Mouse (Mus musculus): ENCODE data around the gene Slfn5. TPM values are rescaled to one million over a fixed set of nuclear protein-coding genes. Genes with fewer than 3 reads are reported as not detected.
A peak's percentile ranks its signal among the peaks of the same experiment; 100 is the strongest.
"Not testable (repeated sequence)": the region's sequence is repeated elsewhere in the genome, so short reads cannot be mapped to it uniquely, and the experiment has no call there.

Gene Slfn5
- polyA plus RNA-seq, 1 experiment from 2014 or later: 1.0 TPM

DNA sequence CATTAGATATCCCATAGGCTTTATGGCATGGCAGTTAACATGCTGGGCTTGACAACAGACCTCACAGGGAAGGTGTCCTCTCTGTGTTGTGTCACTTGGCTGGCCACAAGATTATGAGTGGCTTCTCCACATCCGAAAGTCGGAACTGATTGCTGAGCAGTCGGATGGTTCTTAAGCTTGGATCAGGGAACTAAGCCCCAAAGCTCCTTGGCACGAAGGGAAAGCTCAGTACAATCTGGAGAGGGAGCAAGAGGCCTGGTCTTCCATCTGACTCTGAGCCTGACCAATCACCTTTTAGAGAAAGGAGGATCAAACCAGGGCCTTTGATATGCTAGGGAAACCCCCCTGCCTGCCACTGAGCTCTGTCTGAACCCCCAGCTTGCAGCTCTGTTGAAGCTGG, 29.5 kb upstream of the Slfn5 start:
- peaks cover 30% of the 10 kb centered on the region for H3K27me3 ChIP-seq
- no peaks in the 10 kb centered on the region for H3K36me3 ChIP-seq
- no peak for ATAC-seq (ENCODE audit: low read depth)
- H3K4me1 ChIP-seq (replicated peaks): no peaks in the 10 kb centered on the region
- WGBS: 67% methylated on average over 4 of the region's 4 CpGs
- no peak overlapping the region for H3K4me2 ChIP-seq
- H3K9me3 ChIP-seq: no peaks in the 10 kb centered on the region
- H3K4me3 ChIP-seq: no peak overlapping the region
- no peak overlapping the region for H3K27ac ChIP-seq (replicated peaks)
- no peak overlapping the region for H3K9ac ChIP-seq

DNA sequence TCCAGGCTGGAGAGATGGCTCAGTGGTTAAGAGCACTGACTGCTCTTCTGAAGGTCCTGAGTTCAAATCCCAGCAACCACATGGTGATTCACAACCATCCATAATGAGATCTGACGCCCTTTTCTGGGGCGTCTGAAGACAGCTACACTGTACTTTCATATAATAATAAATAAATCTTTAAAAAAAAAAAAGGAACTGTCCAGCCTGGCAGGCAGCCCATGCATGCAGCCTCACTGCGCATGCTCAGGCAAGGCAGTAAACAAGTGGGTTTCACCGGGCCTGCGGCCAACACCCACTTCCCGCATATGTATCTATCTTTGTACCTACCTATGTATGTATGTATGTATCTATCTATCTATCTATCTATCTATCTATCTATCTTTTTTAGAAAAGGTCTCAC, 27.2 kb upstream of the Slfn5 start:
- not testable (repeated sequence) for H3K4me1 ChIP-seq (replicated peaks); H3K27ac ChIP-seq (replicated peaks); H3K9me3 ChIP-seq; H3K9ac ChIP-seq; H3K4me3 ChIP-seq; ATAC-seq (ENCODE audit: low read depth); H3K4me2 ChIP-seq; H3K36me3 ChIP-seq
- H3K27me3 ChIP-seq: peaks cover 48% of the 10 kb centered on the region
- 91% methylated on average over 6 of the region's 6 CpGs for WGBS

DNA sequence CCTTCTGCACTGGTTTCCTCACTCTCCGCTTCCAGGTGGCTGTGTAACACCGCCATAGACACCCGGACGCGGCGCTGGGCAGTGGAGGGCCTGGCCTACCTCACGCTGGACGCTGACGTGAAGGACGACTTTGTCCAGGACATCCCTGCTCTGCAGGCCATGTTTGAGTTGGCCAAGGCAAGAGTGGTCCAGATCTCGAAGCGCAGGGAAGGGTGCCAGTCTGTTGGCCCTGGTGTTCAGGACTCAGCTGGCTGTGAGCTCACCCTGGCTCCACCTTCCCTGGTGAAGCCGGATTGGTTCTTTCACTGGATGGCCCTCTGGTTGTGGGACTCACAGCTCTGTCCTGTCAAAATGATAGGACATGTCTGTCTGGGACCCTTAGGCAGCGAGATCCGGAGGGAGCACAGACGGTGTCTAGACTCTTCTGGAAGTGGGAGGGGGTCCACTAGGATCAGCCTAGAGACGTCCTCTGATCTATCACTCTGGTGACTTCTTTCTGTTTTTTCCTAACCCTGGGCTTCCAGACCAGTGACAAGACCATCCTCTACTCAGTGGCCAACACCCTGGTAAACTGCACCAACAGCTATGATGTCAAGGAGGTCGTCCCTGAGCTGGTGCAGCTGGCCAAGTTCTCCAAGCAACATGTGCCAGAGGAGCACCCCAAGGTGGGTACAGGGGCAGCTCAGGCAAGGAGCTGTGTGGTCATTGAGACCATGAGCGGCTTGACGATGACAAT, 22.1 kb upstream of the Slfn5 start:
- Histone ChIP-seq H3K9me3 (no peaks in the 10 kb centered on the region), H3K4me1 (replicated peaks) (peaks cover 16% of the 10 kb centered on the region), H3K4me3 (no peak overlapping the region), H3K27ac (replicated peaks) (no peak overlapping the region), H3K9ac (no peak overlapping the region), H3K4me2 (no peak overlapping the region), H3K36me3 (no peaks in the 10 kb centered on the region), H3K27me3 (peaks cover 67% of the 10 kb centered on the region)
- ATAC-seq (ENCODE audit: low read depth): no peak
- WGBS: 27% methylated on average over 20 of the region's 20 CpGs

DNA sequence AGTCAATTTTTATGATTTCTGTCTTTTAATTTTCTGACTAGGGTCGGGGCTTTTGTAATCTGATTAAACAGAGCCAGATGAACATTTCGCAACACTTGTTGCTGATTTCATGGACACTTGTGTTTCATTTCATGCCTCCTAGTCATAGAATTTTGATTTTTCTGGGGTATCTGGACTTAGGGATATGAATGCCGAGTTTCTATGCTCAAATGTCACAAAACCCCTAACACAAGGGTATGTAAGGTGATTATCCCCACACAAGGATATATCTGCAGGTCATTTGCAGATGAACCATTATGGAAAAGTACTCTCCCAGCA, 21.6 kb upstream of the Slfn5 start:
- H3K4me2 ChIP-seq: no peak overlapping the region
- no peak for ATAC-seq (ENCODE audit: low read depth)
- H3K9me3 ChIP-seq: no peaks in the 10 kb centered on the region
- H3K4me1 ChIP-seq (replicated peaks): peaks cover 16% of the 10 kb centered on the region
- 47% methylated on average over 3 of the region's 3 CpGs for WGBS
- no peak overlapping the region for H3K27ac ChIP-seq (replicated peaks)
- H3K27me3 ChIP-seq: peaks cover 73% of the 10 kb centered on the region
- no peak overlapping the region for H3K9ac ChIP-seq
- H3K4me3 ChIP-seq: no peak overlapping the region
- H3K36me3 ChIP-seq: no peaks in the 10 kb centered on the region

DNA sequence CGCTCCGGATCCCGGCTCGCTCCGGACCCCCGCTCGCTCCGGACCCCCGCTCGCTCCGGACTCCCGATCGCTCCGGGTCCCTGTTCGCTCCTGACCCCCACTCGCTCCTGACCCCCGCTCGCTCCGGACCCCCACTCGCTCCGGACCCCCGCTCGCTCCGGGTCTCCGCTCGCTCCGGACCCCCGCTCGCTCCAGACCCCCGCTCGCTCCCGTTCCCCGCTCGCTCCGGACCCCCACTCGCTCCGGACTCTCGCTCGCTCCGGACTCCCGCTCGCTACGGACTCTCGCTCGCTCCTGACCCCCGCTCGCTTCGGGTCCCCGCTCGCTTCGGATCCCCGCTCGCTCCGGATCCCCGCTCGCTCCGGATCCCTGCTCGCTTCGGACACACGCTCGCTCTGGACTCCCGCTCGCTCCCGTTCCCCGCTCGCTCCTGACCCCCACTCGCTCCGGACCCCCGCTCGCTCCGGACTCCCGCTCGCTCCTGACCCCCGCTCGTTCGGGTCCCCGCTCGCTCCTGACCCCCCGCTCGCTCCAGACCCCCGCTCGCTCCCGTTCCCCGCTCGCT, 20.7 kb upstream of the Slfn5 start:
- 1% methylated on average over 76 of the region's 85 CpGs for WGBS
- not testable (repeated sequence) for ATAC-seq (ENCODE audit: low read depth); H3K27ac ChIP-seq (replicated peaks); H3K36me3 ChIP-seq; H3K9me3 ChIP-seq
- Histone ChIP-seq H3K4me3 (peak overlapping the region; percentile 47), H3K4me2 (peak overlapping the region; percentile 88), H3K27me3 (peaks cover 73% of the 10 kb centered on the region), H3K9ac (peak overlapping the region; percentile 60), H3K4me1 (replicated peaks) (peaks cover 16% of the 10 kb centered on the region)

DNA sequence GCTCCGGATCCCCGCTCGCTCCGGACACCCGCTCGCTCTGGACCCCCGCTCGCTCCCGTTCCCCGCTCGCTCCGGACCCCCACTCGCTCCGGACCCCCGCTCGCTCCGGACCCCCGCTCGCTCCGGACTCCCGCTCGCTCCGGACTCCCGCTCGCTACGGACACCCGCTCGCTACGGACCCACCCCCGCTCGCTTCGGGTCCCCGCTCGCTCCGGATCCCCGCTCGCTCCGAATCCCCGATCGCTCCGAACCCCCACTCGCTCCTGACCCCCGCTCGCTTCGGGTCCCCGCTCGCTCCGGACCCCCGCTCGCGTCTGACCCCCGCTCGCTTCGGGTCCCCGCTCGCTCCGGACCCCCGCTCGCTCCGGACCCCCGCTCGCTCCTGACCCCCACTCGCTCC, 20.0 kb upstream of the Slfn5 start:
- not testable (repeated sequence) for H3K9me3 ChIP-seq; H3K36me3 ChIP-seq; H3K27ac ChIP-seq (replicated peaks); ATAC-seq (ENCODE audit: low read depth)
- Histone ChIP-seq H3K4me3 (peak overlapping the region; percentile 47), H3K4me1 (replicated peaks) (peaks cover 16% of the 10 kb centered on the region), H3K9ac (peak overlapping the region; percentile 67), H3K4me2 (peak overlapping the region; percentile 88), H3K27me3 (peaks cover 73% of the 10 kb centered on the region)
- 2% methylated on average over 53 of the region's 63 CpGs for WGBS

DNA sequence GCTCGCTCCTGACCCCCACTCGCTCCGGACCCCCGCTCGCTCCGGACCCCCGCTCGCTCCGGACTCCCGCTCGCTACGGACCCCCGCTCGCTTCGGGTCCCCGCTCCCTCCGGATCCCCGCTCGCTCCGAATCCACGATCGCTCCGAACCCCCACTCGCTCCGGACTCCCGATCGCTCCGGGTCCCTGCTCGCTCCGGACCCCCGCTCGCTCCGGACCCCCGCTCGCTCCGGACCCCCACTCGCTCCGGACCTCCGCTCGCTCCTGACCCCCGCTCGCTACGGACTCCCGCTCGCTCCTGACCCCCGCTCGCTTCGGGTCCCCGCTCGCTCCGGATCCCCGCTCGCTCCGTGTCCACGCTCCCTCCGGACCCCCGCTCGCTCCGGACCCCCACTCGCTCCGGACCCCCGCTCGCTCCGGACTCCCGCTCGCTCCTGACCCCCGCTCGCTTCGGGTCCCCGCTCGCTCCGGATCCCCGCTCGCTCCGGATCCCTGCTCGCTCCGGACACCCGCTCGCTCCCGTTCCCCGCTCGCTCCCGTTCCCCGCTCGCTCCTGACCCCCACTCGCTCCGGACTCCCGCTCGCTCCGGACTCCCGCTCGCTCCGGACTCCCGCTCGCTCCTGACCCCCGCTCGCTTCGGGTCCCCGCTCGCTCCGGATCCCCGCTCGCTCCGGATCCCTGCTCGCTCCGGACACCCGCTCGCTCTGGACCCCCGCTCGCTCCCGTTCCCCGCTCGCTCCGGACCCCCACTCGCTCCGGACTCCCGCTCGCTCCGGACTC, 19.3 kb upstream of the Slfn5 start:
- under 1% methylated on average over 110 of the region's 119 CpGs for WGBS
- not testable (repeated sequence) for H3K36me3 ChIP-seq; H3K9me3 ChIP-seq; H3K27ac ChIP-seq (replicated peaks); ATAC-seq (ENCODE audit: low read depth)
- Histone ChIP-seq H3K9ac (peak overlapping the region; percentile 67), H3K4me2 (peak overlapping the region; percentile 88), H3K4me3 (peak overlapping the region; percentile 47), H3K27me3 (peaks cover 73% of the 10 kb centered on the region), H3K4me1 (replicated peaks) (peaks cover 16% of the 10 kb centered on the region)

DNA sequence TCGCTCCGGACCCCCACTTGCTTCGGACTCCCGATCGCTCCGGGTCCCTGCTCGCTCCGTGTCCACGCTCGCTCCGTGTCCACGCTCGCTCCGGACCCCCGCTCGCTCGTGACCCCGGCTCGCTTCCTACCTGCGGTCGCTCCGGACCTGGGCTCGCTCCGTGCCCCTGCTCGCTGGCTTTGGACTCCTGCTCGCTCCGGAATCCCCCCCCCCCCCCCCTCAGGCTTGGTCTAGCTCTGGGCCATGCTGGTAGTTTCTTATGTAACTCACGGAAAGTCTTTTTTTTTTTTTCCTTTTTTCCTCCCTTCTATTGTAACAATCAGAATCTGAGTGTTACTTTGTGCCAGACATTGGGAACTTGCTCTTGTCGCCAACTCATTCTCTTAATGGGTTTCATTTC, 18.0 kb upstream of the Slfn5 start:
- Histone ChIP-seq H3K4me3 (peak overlapping the region; percentile 47), H3K27ac (replicated peaks) (no peak overlapping the region), H3K9ac (peak overlapping the region; percentile 67), H3K27me3 (peaks cover 75% of the 10 kb centered on the region), H3K9me3 (no peaks in the 10 kb centered on the region), H3K4me1 (replicated peaks) (peaks cover 16% of the 10 kb centered on the region), H3K36me3 (no peaks in the 10 kb centered on the region), H3K4me2 (peak overlapping the region; percentile 88)
- WGBS: under 1% methylated on average over 29 of the region's 29 CpGs
- ATAC-seq (ENCODE audit: low read depth): no peak

DNA sequence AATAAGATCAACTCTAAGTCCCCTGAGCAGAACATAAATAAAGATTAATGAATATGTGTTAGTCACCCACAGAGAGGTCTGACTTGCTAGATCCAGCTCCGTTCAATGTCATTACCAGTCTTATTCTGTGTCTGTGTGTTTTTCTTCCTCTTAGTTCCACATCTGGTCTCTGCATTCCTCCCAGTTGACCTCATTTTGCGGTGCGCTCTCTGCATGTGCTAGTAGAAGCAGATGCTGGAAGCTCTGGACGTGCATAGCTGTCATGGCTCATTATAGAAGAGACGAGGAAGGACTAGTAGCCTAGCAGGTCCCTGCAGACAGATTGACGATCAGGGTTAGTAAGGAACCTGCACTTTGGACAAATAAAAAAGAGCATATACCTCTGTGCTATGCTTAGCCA, 7.8 kb upstream of the Slfn5 start:
- no peak for ATAC-seq (ENCODE audit: low read depth)
- Histone ChIP-seq H3K4me3 (no peak overlapping the region), H3K4me2 (no peak overlapping the region), H3K27me3 (peaks cover 30% of the 10 kb centered on the region), H3K4me1 (replicated peaks) (no peaks in the 10 kb centered on the region), H3K9me3 (no peaks in the 10 kb centered on the region), H3K36me3 (no peaks in the 10 kb centered on the region), H3K9ac (no peak overlapping the region), H3K27ac (replicated peaks) (no peak overlapping the region)
- 61% methylated on average over 6 of the region's 6 CpGs for WGBS

DNA sequence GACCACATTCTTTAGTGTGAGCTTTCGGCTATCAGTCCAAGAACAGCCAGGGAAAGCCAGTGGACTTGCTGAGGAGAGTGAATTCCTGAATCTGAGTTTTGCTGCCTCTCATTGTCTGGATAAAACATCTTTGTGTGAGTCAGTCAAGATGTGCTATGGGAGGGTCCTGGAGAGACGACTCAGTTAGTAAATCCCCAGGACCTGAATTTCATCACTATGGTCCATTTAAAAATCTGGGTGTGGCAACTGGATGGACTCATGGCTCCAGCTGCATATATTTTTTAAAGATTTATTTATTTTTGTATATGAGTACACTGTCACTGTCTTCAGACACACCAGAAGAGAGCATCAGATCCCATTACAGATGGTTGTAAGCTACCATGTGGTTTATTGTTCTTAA, 5.5 kb upstream of the Slfn5 start:
- Histone ChIP-seq H3K4me1 (replicated peaks) (no peaks in the 10 kb centered on the region), H3K4me2 (no peak overlapping the region), H3K27ac (replicated peaks) (no peak overlapping the region), H3K4me3 (no peak overlapping the region), H3K27me3 (peaks cover 32% of the 10 kb centered on the region), H3K36me3 (no peaks in the 10 kb centered on the region), H3K9ac (no peak overlapping the region), H3K9me3 (no peaks in the 10 kb centered on the region)
- no peak for ATAC-seq (ENCODE audit: low read depth)
- WGBS: 72% methylated on average over 2 of the region's 2 CpGs

DNA sequence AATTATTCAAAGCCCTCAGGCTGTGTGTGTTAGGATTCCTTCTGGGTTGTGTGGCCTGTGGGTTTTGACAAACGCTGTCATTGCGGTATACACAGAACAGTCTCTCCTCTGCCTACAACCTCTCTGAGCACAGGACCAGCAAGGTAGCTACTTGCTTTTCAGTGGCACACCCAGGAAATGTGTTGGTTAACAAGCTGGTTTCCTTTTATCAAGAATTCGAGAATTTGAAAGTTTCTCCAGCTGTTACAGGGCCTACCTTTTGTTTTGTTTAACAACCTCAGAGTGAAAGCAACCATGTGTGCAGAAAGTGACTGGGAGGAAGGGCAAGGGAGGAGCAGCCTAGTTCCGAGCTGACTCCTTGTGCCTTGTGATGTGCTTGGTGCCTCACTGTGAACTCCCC, 3.7 kb upstream of the Slfn5 start:
- Histone ChIP-seq H3K9ac (no peak overlapping the region), H3K9me3 (no peaks in the 10 kb centered on the region), H3K27me3 (peaks cover 48% of the 10 kb centered on the region), H3K4me3 (no peak overlapping the region), H3K36me3 (no peaks in the 10 kb centered on the region), H3K27ac (replicated peaks) (no peak overlapping the region), H3K4me1 (replicated peaks) (peaks cover 7% of the 10 kb centered on the region), H3K4me2 (no peak overlapping the region)
- 52% methylated on average over 4 of the region's 4 CpGs for WGBS
- no peak for ATAC-seq (ENCODE audit: low read depth)

DNA sequence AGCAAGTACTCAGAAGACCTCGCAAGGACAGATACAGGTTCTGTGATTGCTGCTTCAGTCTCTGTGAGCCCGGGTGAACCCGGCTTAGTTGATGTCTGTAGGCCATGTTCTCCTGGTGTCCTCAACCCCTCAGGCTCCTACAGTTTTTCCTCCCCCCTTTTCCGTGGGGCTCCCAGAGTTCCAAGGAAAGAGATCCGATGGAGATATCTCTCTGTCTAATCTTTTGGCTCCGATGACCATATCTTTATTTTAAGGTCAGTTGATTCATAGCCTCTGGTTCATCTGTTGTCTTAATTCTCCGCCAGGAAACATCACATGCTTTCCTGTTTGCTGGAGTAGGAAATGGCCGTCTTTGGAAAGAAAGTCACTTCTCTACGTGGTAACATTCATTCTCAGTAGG, 2.1 kb upstream of the Slfn5 start:
- Histone ChIP-seq H3K36me3 (no peaks in the 10 kb centered on the region), H3K4me1 (replicated peaks) (peaks cover 7% of the 10 kb centered on the region), H3K4me3 (no peak overlapping the region), H3K9me3 (no peaks in the 10 kb centered on the region), H3K9ac (no peak overlapping the region), H3K4me2 (no peak overlapping the region), H3K27ac (replicated peaks) (no peak overlapping the region), H3K27me3 (peaks cover 63% of the 10 kb centered on the region)
- ATAC-seq (ENCODE audit: low read depth): no peak
- 85% methylated on average over 9 of the region's 9 CpGs for WGBS
